In the genomic region with DNA sequence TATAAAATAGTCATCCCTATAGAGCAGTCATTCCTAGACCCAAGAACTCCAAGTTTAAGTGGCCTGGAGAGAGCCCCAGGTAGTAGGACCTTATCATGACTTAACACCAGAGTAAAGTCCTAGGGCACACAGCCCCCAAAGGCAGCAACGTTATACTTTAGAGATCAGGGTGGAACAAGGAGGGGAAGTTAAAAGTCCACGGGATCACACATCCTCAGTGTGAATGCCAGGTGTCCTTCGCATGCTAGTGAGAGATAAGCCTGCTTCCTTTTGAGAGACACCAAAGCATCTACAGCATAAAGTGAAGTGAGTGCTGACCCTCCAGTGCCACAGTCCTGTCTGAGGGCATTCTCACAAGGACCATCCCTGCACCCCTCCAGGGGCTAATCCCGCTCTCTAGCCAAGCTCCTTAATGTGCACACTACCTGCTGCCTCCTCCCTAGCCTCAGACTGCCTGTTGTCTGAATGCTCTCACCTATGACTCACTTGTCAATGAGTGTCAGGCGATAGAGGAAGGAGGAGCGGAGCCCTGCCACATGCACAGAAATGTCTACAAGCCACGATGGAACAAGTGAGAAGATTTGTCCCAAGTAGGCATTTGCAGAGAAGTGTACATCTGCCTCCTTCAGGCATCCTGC, we compare ENCODE assay signal across 19 mouse cellular contexts.
DNase-seq lines count a peak whose midpoint lies in the region; ATAC-seq and TF ChIP-seq lines count a peak whose summit lies in the region.
"Had no signal": no experiment of that assay in that cellular context is flagged by ENCODE, and none has a peak within 500 bp of the region (broad histone marks: within the 10 kb centered on the region; RNA-seq: fewer than 3 reads in every experiment).

No protein-coding gene starts in this region.

- TF ChIP-seq EP300 in MEL (IDR thresholded peaks at IDR 0.05; ENCODE audit: low read depth in 1 of 2, low read length in 2 of 2), result peak; percentile 80 to 81

- DNase-seq in heart, adult 18-20 months, result no peak
- peak; percentile 81 for DNase-seq in MEL (ENCODE audit: low read depth, low spot score)
- no peak for DNase-seq in B cell, adult 2 months
- no peak for DNase-seq in adrenal gland, adult 2 months
- DNase-seq: adrenal gland, postnatal 10 days; cerebellum, adult 11-12 months; cerebellum, adult 9-10 months; gastrocnemius, adult 2 months; gastrocnemius, postnatal 25 days; heart, postnatal 14 days had no signal

- no peaks in the 10 kb centered on the region for H3K27me3 ChIP-seq in heart, embryonic 16.5 days (ENCODE audit: control insufficient read depth, insufficient read depth, low read length)
- H3K27me3 ChIP-seq in MEL (ENCODE audit: control insufficient read depth in 1 of 2, insufficient read depth in 2 of 2, low read length in 2 of 2), result no peaks in the 10 kb centered on the region
- no peaks in the 10 kb centered on the region for H3K27me3 ChIP-seq in intestine, embryonic 15.5 days (replicated peaks)
- H3K27me3 ChIP-seq in stomach, embryonic 15.5 days (replicated peaks), result no peaks in the 10 kb centered on the region
- H3K27me3 ChIP-seq: embryonic facial prominence, embryonic 12.5 days; forebrain, embryonic 12.5 days; hindbrain, embryonic 13.5 days had no signal

- TF ChIP-seq POLR2A in MEL (IDR thresholded peaks at IDR 0.05; ENCODE audit: control insufficient read depth in 1 of 2, insufficient read depth in 1 of 2, low read depth in 1 of 2, low read length in 2 of 2, poor library complexity in 1 of 2), result no peak

- TF ChIP-seq RAD21 in MEL (IDR thresholded peaks at IDR 0.05; ENCODE audit: low read depth, low read length), result no peak

- H3K9me3 ChIP-seq in heart, embryonic 16.5 days (replicated peaks; ENCODE audit: control insufficient read depth, low read length), result no peaks in the 10 kb centered on the region; the same call in 1 of the 2 replicates
- H3K9me3 ChIP-seq in MEL (replicated peaks; ENCODE audit: insufficient read depth, low read length), result no peaks in the 10 kb centered on the region
- H3K9me3 ChIP-seq in intestine, embryonic 15.5 days, result no peaks in the 10 kb centered on the region
- no peaks in the 10 kb centered on the region for H3K9me3 ChIP-seq in stomach, embryonic 15.5 days
- H3K9me3 ChIP-seq: embryonic facial prominence, embryonic 12.5 days; forebrain, embryonic 12.5 days; hindbrain, embryonic 13.5 days had no signal

- peak overlapping the region; percentile 5; the same call in 1 of the 2 replicates for H3K9ac ChIP-seq in heart, embryonic 16.5 days (ENCODE audit: low read length)
- no peak overlapping the region for H3K9ac ChIP-seq in MEL (ENCODE audit: control insufficient read depth, low read depth, low read length, poor library complexity, severe bottlenecking)
- H3K9ac ChIP-seq in intestine, embryonic 15.5 days, result no peak overlapping the region
- no peak overlapping the region for H3K9ac ChIP-seq in stomach, embryonic 15.5 days
- H3K9ac ChIP-seq: embryonic facial prominence, embryonic 12.5 days; forebrain, embryonic 12.5 days; hindbrain, embryonic 13.5 days had no signal

- no peak overlapping the region for H3K27ac ChIP-seq in heart, embryonic 16.5 days (ENCODE audit: low read length)
- H3K27ac ChIP-seq in MEL (ENCODE audit: control insufficient read depth, low read depth, low read length), result peak overlapping the region; percentile 27
- H3K27ac ChIP-seq in intestine, embryonic 15.5 days, result peak overlapping the region; percentile 81
- H3K27ac ChIP-seq in stomach, embryonic 15.5 days, result peak overlapping the region; percentile 68; the same call in 1 of the 2 replicates
- H3K27ac ChIP-seq: embryonic facial prominence, embryonic 12.5 days; forebrain, embryonic 12.5 days; gastrocnemius, adult 2 months; hindbrain, embryonic 13.5 days; hindbrain, postnatal 0 days had no signal

- H3K79me2 ChIP-seq in MEL (ENCODE audit: control insufficient read depth, insufficient read depth, low read length, poor library complexity), result no peaks in the 10 kb centered on the region

- H3K4me3 ChIP-seq in heart, embryonic 16.5 days (ENCODE audit: low read length), result no peak overlapping the region
- no peak overlapping the region for H3K4me3 ChIP-seq in MEL (ENCODE audit: control insufficient read depth in 1 of 2, insufficient read depth in 1 of 2, low read depth in 2 of 2, low read length in 2 of 2)
- H3K4me3 ChIP-seq in intestine, embryonic 15.5 days (replicated peaks), result no peak overlapping the region
- no peak overlapping the region for H3K4me3 ChIP-seq in stomach, embryonic 15.5 days (replicated peaks)
- H3K4me3 ChIP-seq: embryonic facial prominence, embryonic 12.5 days; forebrain, embryonic 12.5 days; gastrocnemius, adult 2 months; hindbrain, embryonic 13.5 days had no signal

- no peaks in the 10 kb centered on the region for H3K36me3 ChIP-seq in heart, embryonic 16.5 days (ENCODE audit: control insufficient read depth, insufficient read depth)
- peaks cover 0 to 24% of the 10 kb centered on the region in 2 experiments; a peak in 2 of 4 replicates for H3K36me3 ChIP-seq in MEL (ENCODE audit: control insufficient read depth in 1 of 2, insufficient read depth in 2 of 2, low read length in 2 of 2)
- no peaks in the 10 kb centered on the region for H3K36me3 ChIP-seq in intestine, embryonic 15.5 days
- H3K36me3 ChIP-seq in stomach, embryonic 15.5 days, result no peaks in the 10 kb centered on the region
- H3K36me3 ChIP-seq: embryonic facial prominence, embryonic 12.5 days; forebrain, embryonic 12.5 days; hindbrain, embryonic 13.5 days had no signal

- no peak for TF ChIP-seq CTCF in MEL (IDR thresholded peaks at IDR 0.05 in 2 of 3, conservative IDR thresholded peaks at IDR 0.05 in 1 of 3; ENCODE audit: control insufficient read depth in 1 of 3, insufficient read depth in 1 of 3, low read depth in 2 of 3, low read length in 3 of 3, poor library complexity in 1 of 3, severe bottlenecking in 1 of 3)

- ATAC-seq in heart, embryonic 16.5 days (replicated peaks; ENCODE audit: extremely low read depth, insufficient read depth, low FRiP score), result no peak
- peak; percentile 61 for ATAC-seq in intestine, embryonic 15.5 days
- ATAC-seq in stomach, embryonic 15.5 days (ENCODE audit: insufficient read depth, low FRiP score, low read depth), result no peak
- no peak for ATAC-seq in inflammation-experienced regulatory T-cells, adult 6 months
- ATAC-seq: forebrain, embryonic 16.5 days had no signal

- peaks cover 35% of the 10 kb centered on the region for H3K4me1 ChIP-seq in heart, embryonic 16.5 days (ENCODE audit: control insufficient read depth, insufficient read depth, low read length)
- peaks cover 15 to 33% of the 10 kb centered on the region in 2 experiments for H3K4me1 ChIP-seq in MEL (ENCODE audit: control insufficient read depth in 1 of 2, insufficient read depth in 2 of 2, low read length in 2 of 2)
- H3K4me1 ChIP-seq in intestine, embryonic 15.5 days (replicated peaks), result peaks cover 5% of the 10 kb centered on the region
- H3K4me1 ChIP-seq in stomach, embryonic 15.5 days, result 0 out of 2 replicates have a peak, but pooled peaks cover under 1% of the 10 kb centered on the region
- H3K4me1 ChIP-seq: embryonic facial prominence, embryonic 12.5 days had no signal

- 44% methylated on average over 7 of the region's 7 CpGs for WGBS in heart, embryonic 16.5 days
- 45% methylated on average over 7 of the region's 7 CpGs for WGBS in intestine, embryonic 15.5 days
- 46% methylated on average over 7 of the region's 7 CpGs for WGBS in stomach, embryonic 15.5 days

- H3K4me2 ChIP-seq in heart, embryonic 16.5 days (ENCODE audit: low read depth, low read length), result no peak overlapping the region
- peak overlapping the region; percentile 47 for H3K4me2 ChIP-seq in intestine, embryonic 15.5 days (replicated peaks)
- 0 out of 2 replicates have a peak overlapping the region, but pooled peaks have one; percentile 14 for H3K4me2 ChIP-seq in stomach, embryonic 15.5 days
- H3K4me2 ChIP-seq: embryonic facial prominence, embryonic 12.5 days; forebrain, embryonic 12.5 days; hindbrain, embryonic 13.5 days had no signal

TF ChIP-seq in MEL, 35 proteins besides CTCF, POLR2A, EP300 and RAD21:
- TF ChIP-seq BHLHE40 (IDR thresholded peaks at IDR 0.05; ENCODE audit: borderline replicate concordance, low read depth, low read length), result peak; percentile 46; the same call in 1 of the 2 replicates
- peak; percentile 79 for TF ChIP-seq TAL1 (IDR thresholded peaks at IDR 0.05; ENCODE audit: low read length)
- TF ChIP-seq ETS1 (IDR thresholded peaks at IDR 0.05; ENCODE audit: low read depth, low read length), result peak; percentile 74
- peak; percentile 94 for TF ChIP-seq TCF12 (IDR thresholded peaks at IDR 0.05; ENCODE audit: low read depth, low read length)
- TF ChIP-seq SIN3A (IDR thresholded peaks at IDR 0.05; ENCODE audit: low read length), result peak; percentile 56
- no peak for TF ChIP-seq ZMIZ1 (IDR thresholded peaks at IDR 0.05; ENCODE audit: low read depth, low read length)
- peak; percentile 50 for TF ChIP-seq RCOR1 (IDR thresholded peaks at IDR 0.05; ENCODE audit: low read depth, low read length)
- peak; percentile 83 for TF ChIP-seq GATA1 (IDR thresholded peaks at IDR 0.05; ENCODE audit: low read depth, low read length)
- TF ChIP-seq ELF1 (IDR thresholded peaks at IDR 0.05; ENCODE audit: low read depth, low read length), result no peak
- TF ChIP-seq MAZ (IDR thresholded peaks at IDR 0.05; ENCODE audit: low read depth, low read length), result 0 out of 2 replicates have a peak, but pooled peaks have one; percentile 36
